Mouse (Mus musculus): ENCODE data around the gene Incenp. TPM values are rescaled to one million over a fixed set of nuclear protein-coding genes. Genes with fewer than 3 reads are reported as not detected.
"Not testable (repeated sequence)": the region's sequence is repeated elsewhere in the genome, so short reads cannot be mapped to it uniquely, and the experiment has no call there.

Gene Incenp
- polyA plus RNA-seq, 1 experiment, result 65.9 TPM

DNA sequence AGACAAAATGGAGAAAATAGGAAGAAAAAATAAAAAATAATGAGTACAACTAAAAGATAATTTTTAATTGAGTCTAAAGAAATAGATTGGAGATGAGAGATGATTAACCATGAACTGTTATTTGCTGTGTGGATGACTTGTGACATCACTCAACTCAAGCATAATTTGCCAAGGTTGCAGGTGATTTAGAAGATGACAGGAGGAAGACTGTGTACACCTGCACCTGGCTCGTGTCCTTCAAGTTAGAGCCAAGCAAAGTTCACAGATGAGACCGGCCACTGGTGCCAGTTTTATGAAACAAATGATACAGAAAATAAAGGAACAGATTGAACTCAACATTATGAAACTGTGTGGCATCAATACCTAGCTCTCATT, 62.0 kb downstream of the Incenp start:
- no peak overlapping the region for H3K4me3 ChIP-seq (ENCODE audit: insufficient read depth, low read length)
- no peaks in the 10 kb centered on the region for H3K4me1 ChIP-seq (ENCODE audit: control insufficient read depth, insufficient read depth, low read length)
- H3K27ac ChIP-seq (ENCODE audit: insufficient read depth, low read length), result no peak overlapping the region
- TF ChIP-seq POLR2A (IDR thresholded peaks at IDR 0.05; ENCODE audit: low read depth, low read length), result no peak
- TF ChIP-seq CTCF (IDR thresholded peaks at IDR 0.05; ENCODE audit: borderline replicate concordance, insufficient read depth, low read length), result no peak

DNA sequence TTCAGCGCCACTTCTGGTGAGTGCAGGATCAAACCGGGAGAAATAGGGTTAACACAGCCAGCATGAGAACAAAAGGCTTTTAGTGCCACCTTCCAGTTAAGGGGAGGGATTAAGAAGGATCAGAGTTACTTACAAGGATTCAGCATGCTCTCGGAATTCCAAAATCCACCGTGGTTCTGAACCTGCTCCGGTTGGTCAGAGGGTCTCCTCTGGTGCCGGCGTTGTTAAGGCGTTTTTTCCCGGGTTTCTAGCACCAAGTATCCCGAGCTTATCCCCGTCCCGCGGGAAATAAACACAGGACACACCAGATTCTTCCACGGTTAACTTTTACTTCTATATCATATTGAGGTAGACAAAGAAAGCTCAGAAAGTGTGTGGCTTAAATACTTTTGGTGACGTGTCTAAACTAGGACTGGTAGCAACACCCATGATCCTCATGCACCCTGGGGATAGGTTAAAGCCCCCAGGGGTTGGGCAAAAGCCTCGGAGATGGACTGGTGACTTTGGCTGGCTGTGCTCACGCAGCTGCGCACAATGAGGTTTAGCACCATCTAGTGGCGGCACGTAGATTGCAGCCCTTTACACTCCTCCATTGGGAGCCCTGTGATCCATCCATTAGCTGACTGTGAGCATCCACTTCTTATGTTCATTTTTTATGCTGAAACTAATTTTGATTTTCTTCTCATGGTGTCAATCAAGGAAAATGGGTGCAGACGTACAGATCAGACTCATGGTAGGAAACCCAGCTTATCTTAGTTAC, 62.6 kb downstream of the Incenp start:
- Histone ChIP-seq H3K4me3 (ENCODE audit: insufficient read depth, low read length) (peak overlapping the region; percentile 48), H3K27ac (ENCODE audit: insufficient read depth, low read length) (peak overlapping the region; percentile 65)
- not testable (repeated sequence) for H3K4me1 ChIP-seq (ENCODE audit: control insufficient read depth, insufficient read depth, low read length)

Other genes with a start within 250 kb of the Incenp start
- gene Scgb2a2, start 52.0 kb downstream of the Incenp start, polyA plus RNA-seq (2011; ENCODE audit: insufficient read length, low read depth, missing spikeins), result not detected in 2 replicates
- 1,225 and 1,491 TPM in 2 replicates for gene Fth1, start 81.0 kb upstream of the Incenp start, polyA plus RNA-seq (2011; ENCODE audit: insufficient read length, low read depth, missing spikeins)
- gene Best1, start 102.1 kb upstream of the Incenp start, polyA plus RNA-seq (2011; ENCODE audit: insufficient read length, low read depth, missing spikeins), result 0.33 and 0.60 TPM in 2 replicates
- gene Rab3il1, start 102.1 kb upstream of the Incenp start, polyA plus RNA-seq (2011; ENCODE audit: insufficient read length, low read depth, missing spikeins), result 6.5 and 18.2 TPM in 2 replicates
- 115 and 142 TPM in 2 replicates for gene Fads3, start 142.0 kb upstream of the Incenp start, polyA plus RNA-seq (2011; ENCODE audit: insufficient read length, low read depth, missing spikeins)
- 83.8 and 86.3 TPM in 2 replicates for gene Fads2, start 202.2 kb upstream of the Incenp start, polyA plus RNA-seq (2011; ENCODE audit: insufficient read length, low read depth, missing spikeins)

Data from embryonic fibroblast, embryonic 13.5 days (primary cell).